Mouse (Mus musculus) kidney, embryonic 14.5 days (tissue): ENCODE data around the gene Klf9. TPM values are rescaled to one million over a fixed set of nuclear protein-coding genes. Genes with fewer than 3 reads are reported as not detected.

Source experiments
- ATAC-seq: fragments of 200-750 bp; cut with Nextera tagmentation; 2 replicates; pipeline ENCODE4 v1.8.0; 2017; ENCODE audit warnings: moderate number of reproducible peaks, mild to moderate bottlenecking, moderate TSS enrichment, moderate library complexity; ENCODE audit not compliant: low FRiP score, low TSS enrichment
- H3K27ac ChIP-seq: fragments of 300-500 bp; sonication (generic); 2 replicates; pipeline ENCODE4 v1.5.1; 2014; ENCODE audit warnings: low read depth, mild to moderate bottlenecking, low read length, moderate library complexity, mixed read lengths
- H3K27me3 ChIP-seq: fragments of 300-500 bp; sonication (generic); 2 replicates; pipeline ENCODE4 v1.6.1; 2014; ENCODE audit warnings: mild to moderate bottlenecking, low read length; ENCODE audit not compliant: control insufficient read depth, insufficient read depth
- H3K36me3 ChIP-seq: fragments of 300-500 bp; sonication (generic); 2 replicates; pipeline ENCODE4 v1.6.1; 2014; ENCODE audit warnings: low read length, mixed read lengths; ENCODE audit not compliant: control insufficient read depth, insufficient read depth
- H3K4me1 ChIP-seq: fragments of 300-500 bp; sonication (generic); 2 replicates; pipeline ENCODE4 v1.6.1; 2014; ENCODE audit warnings: low read length, mixed read lengths; ENCODE audit not compliant: control insufficient read depth, insufficient read depth
- H3K4me2 ChIP-seq: fragments of 300-500 bp; sonication (generic); replicated peaks from 2 replicates; pipeline ENCODE4 v1.6.1; 2014; ENCODE audit warnings: low read depth, mild to moderate bottlenecking, low read length
- H3K4me3 ChIP-seq: fragments of 300-500 bp; sonication (generic); 2 replicates; pipeline ENCODE4 v1.5.1; 2014; ENCODE audit warnings: mild to moderate bottlenecking, low read length
- H3K9ac ChIP-seq: fragments of 300-500 bp; sonication (generic); 2 replicates; pipeline ENCODE4 v1.6.1; 2014; ENCODE audit warnings: low read depth, mild to moderate bottlenecking, low read length, moderate library complexity
- H3K9me3 ChIP-seq: fragments of 300-500 bp; sonication (generic); 2 replicates; pipeline ENCODE4 v1.6.1; 2016; ENCODE audit warnings: low read length; ENCODE audit not compliant: control insufficient read depth
- WGBS: fragments of 180-500 bp; shearing (Covaris S2); extraction: QIAGEN DNeasy Blood & Tissue Kit; methylation state at CpG from one replicate; pipeline ENCODE4 v1.1.7; 2014; 5-methylcytosine and 5-hydroxymethylcytosine counted together
- polyA plus RNA-seq: library from polyadenylated mRNA; unstranded; fragments of >200 nt; fragmentation: Nextera tagmentation; extraction: Ambion mirVana; gene quantifications from 2 replicates; pipeline ENCODE4 v1.2.1, GENCODE M21; 2014

Klf9 gene
- polyA plus RNA-seq, 1 experiment from 2014 or later = 2.7 TPM

- Histone ChIP-seq H3K9ac (no peak overlapping the region), H3K4me2 (no peak overlapping the region), H3K4me3 (no peak overlapping the region), H3K36me3 (no peaks in the 10 kb centered on the region), H3K27ac (no peak overlapping the region), H3K27me3 (no peaks in the 10 kb centered on the region), H3K9me3 (no peaks in the 10 kb centered on the region), H3K4me1 (no peaks in the 10 kb centered on the region)
- ATAC-seq = no peak
- WGBS = 68% methylated on average over 5 of the region's 5 CpGs
Measured at GRCm38 (mm10) chr19:23168899-23169658, 28.1 kb downstream of the Klf9 start.

- WGBS = 89% methylated on average over 2 of the region's 2 CpGs
- no peaks in the 10 kb centered on the region for H3K9me3 ChIP-seq
- H3K9ac ChIP-seq = no peak overlapping the region
- no peak for ATAC-seq
- H3K4me2 ChIP-seq = no peak overlapping the region
- H3K36me3 ChIP-seq = no peaks in the 10 kb centered on the region
- no peaks in the 10 kb centered on the region for H3K27me3 ChIP-seq
- no peak overlapping the region for H3K4me3 ChIP-seq
- no peaks in the 10 kb centered on the region for H3K4me1 ChIP-seq
- H3K27ac ChIP-seq = no peak overlapping the region
Measured at GRCm38 (mm10) chr19:23169659-23170050, 28.6 kb downstream of the Klf9 start.

GRCm38 (mm10) chr19:23170476-23170875 lies 29.4 kb downstream of the Klf9 start:
- H3K36me3 ChIP-seq = no peaks in the 10 kb centered on the region
- H3K4me1 ChIP-seq = no peaks in the 10 kb centered on the region
- H3K4me3 ChIP-seq = no peak overlapping the region
- no peak for ATAC-seq
- H3K9me3 ChIP-seq = no peaks in the 10 kb centered on the region
- WGBS = 77% methylated on average over 5 of the region's 5 CpGs
- no peak overlapping the region for H3K9ac ChIP-seq
- H3K4me2 ChIP-seq = no peak overlapping the region
- H3K27me3 ChIP-seq = no peaks in the 10 kb centered on the region
- no peak overlapping the region for H3K27ac ChIP-seq

- Histone ChIP-seq H3K27me3 (no peaks in the 10 kb centered on the region), H3K4me3 (no peak overlapping the region), H3K9me3 (no peaks in the 10 kb centered on the region), H3K36me3 (no peaks in the 10 kb centered on the region), H3K4me2 (no peak overlapping the region), H3K27ac (no peak overlapping the region), H3K9ac (no peak overlapping the region), H3K4me1 (0 out of 2 replicates have a peak, but pooled peaks cover 3% of the 10 kb centered on the region)
- WGBS = 96% methylated on average over 2 of the region's 2 CpGs
- ATAC-seq = no peak
Measured at GRCm38 (mm10) chr19:23171136-23171535, 30.1 kb downstream of the Klf9 start.

- ATAC-seq = 0 out of 2 replicates have a peak, but pooled peaks have one; percentile 32
- WGBS = 65% methylated on average over 3 of the region's 3 CpGs
- Histone ChIP-seq H3K4me1 (0 out of 2 replicates have a peak, but pooled peaks cover 5% of the 10 kb centered on the region), H3K9me3 (no peaks in the 10 kb centered on the region), H3K27ac (no peak overlapping the region), H3K4me3 (no peak overlapping the region), H3K4me2 (no peak overlapping the region), H3K9ac (no peak overlapping the region), H3K27me3 (no peaks in the 10 kb centered on the region), H3K36me3 (no peaks in the 10 kb centered on the region)
Measured at GRCm38 (mm10) chr19:23175090-23175489, 34.1 kb downstream of the Klf9 start.

- H3K36me3 ChIP-seq = no peaks in the 10 kb centered on the region
- H3K27ac ChIP-seq = no peak overlapping the region
- H3K4me3 ChIP-seq = no peak overlapping the region
- no peaks in the 10 kb centered on the region for H3K27me3 ChIP-seq
- H3K4me1 ChIP-seq = 0 out of 2 replicates have a peak, but pooled peaks cover 5% of the 10 kb centered on the region
- H3K4me2 ChIP-seq = no peak overlapping the region
- no peaks in the 10 kb centered on the region for H3K9me3 ChIP-seq
- H3K9ac ChIP-seq = no peak overlapping the region
- WGBS = 15% methylated on average over 2 of the region's 2 CpGs
- 0 out of 2 replicates have a peak, but pooled peaks have one; percentile 20 for ATAC-seq
Measured at GRCm38 (mm10) chr19:23175511-23175910, 34.5 kb downstream of the Klf9 start.

- Histone ChIP-seq H3K4me2 (no peak overlapping the region), H3K9me3 (no peaks in the 10 kb centered on the region), H3K9ac (no peak overlapping the region), H3K27me3 (no peaks in the 10 kb centered on the region), H3K4me3 (no peak overlapping the region), H3K36me3 (no peaks in the 10 kb centered on the region), H3K27ac (no peak overlapping the region), H3K4me1 (0 out of 2 replicates have a peak, but pooled peaks cover 5% of the 10 kb centered on the region)
- no peak for ATAC-seq
- 91% methylated on average over 3 of the region's 3 CpGs for WGBS
Measured at GRCm38 (mm10) chr19:23178533-23178932, 37.5 kb downstream of the Klf9 start.

GRCm38 (mm10) chr19:23183493-23183892 lies 42.5 kb downstream of the Klf9 start:
- no peaks in the 10 kb centered on the region for H3K9me3 ChIP-seq
- H3K36me3 ChIP-seq = no peaks in the 10 kb centered on the region
- no peak for ATAC-seq
- H3K4me1 ChIP-seq = no peaks in the 10 kb centered on the region
- no peaks in the 10 kb centered on the region for H3K27me3 ChIP-seq
- no peak overlapping the region for H3K4me3 ChIP-seq
- WGBS = 95% methylated on average over 4 of the region's 4 CpGs
- no peak overlapping the region for H3K4me2 ChIP-seq
- H3K27ac ChIP-seq = no peak overlapping the region
- H3K9ac ChIP-seq = no peak overlapping the region

- 58% methylated on average over 4 of the region's 4 CpGs for WGBS
- no peaks in the 10 kb centered on the region for H3K27me3 ChIP-seq
- no peaks in the 10 kb centered on the region for H3K36me3 ChIP-seq
- no peak overlapping the region for H3K27ac ChIP-seq
- no peaks in the 10 kb centered on the region for H3K9me3 ChIP-seq
- H3K4me3 ChIP-seq = no peak overlapping the region
- H3K4me1 ChIP-seq = no peaks in the 10 kb centered on the region
- no peak for ATAC-seq
- no peak overlapping the region for H3K4me2 ChIP-seq
- no peak overlapping the region for H3K9ac ChIP-seq
Measured at GRCm38 (mm10) chr19:23184068-23184467, 43.0 kb downstream of the Klf9 start.
